Mouse (Mus musculus) liver, adult 2 months (tissue): ENCODE measurements at regions not wholly inside any gene's neighbourhood (a gene's known extent, or its start where the extent isn't known, plus 50 kb on each side); places are given as distances from the start of the nearest gene placed in this dataset.

Experiments
- DNase-seq: peaks from one replicate; pipeline ENCODE4 v3.0.0-alpha.2; 2011; ENCODE audit warnings: low read depth, low spot score; ENCODE audit errors: extremely low read depth
- H3K27ac ChIP-seq: fragments of 200-500 bp; replicated peaks from 2 replicates; pipeline ENCODE4 v1.5.1; 2012; ENCODE audit warnings: low read depth, mild to moderate bottlenecking, control low read depth, inconsistent platforms, low read length; ENCODE audit not compliant: insufficient read depth
- H3K27me3 ChIP-seq: fragments of 200-500 bp; 2 replicates; pipeline ENCODE4 v1.6.1; 2012; ENCODE audit warnings: mild to moderate bottlenecking, moderate library complexity, low read length, inconsistent platforms; ENCODE audit not compliant: control insufficient read depth, insufficient read depth
- H3K36me3 ChIP-seq: fragments of 200-500 bp; 2 replicates; pipeline ENCODE4 v1.6.1; 2012; ENCODE audit warnings: low read length, inconsistent platforms; ENCODE audit not compliant: control insufficient read depth, insufficient read depth
- H3K4me1 ChIP-seq: fragments of 200-500 bp; 2 replicates; pipeline ENCODE4 v1.6.1; 2011; ENCODE audit warnings: low read length; ENCODE audit not compliant: control insufficient read depth, insufficient read depth
- H3K4me3 ChIP-seq: fragments of 200-500 bp; 2 replicates; pipeline ENCODE4 v1.5.1; 2011; ENCODE audit warnings: low read depth, mild to moderate bottlenecking, control low read depth, low read length, moderate library complexity; ENCODE audit not compliant: insufficient read depth
- H3K79me2 ChIP-seq: fragments of 200-500 bp; 2 replicates; pipeline ENCODE4 v1.6.1; 2012; ENCODE audit warnings: inconsistent platforms, mild to moderate bottlenecking, low read length, moderate library complexity; ENCODE audit not compliant: control insufficient read depth, insufficient read depth
- H3K9ac ChIP-seq: fragments of 200-500 bp; 2 replicates; pipeline ENCODE4 v1.6.1; 2012; ENCODE audit warnings: low read depth, mild to moderate bottlenecking, control low read depth, inconsistent platforms, low read length
- CTCF ChIP-seq: fragments of 200-500 bp; IDR thresholded peaks from 2 replicates; pipeline ENCODE4 v1.5.1; 2011; ENCODE audit warnings: low read depth, low read length, control low read depth
- POLR2A ChIP-seq: fragments of 200-500 bp; IDR thresholded peaks from 2 replicates; pipeline ENCODE4 v1.6.1; 2011; ENCODE audit warnings: low read length, control low read depth; ENCODE audit not compliant: insufficient read depth; ENCODE audit errors: extremely low read depth
- WGBS: fragments of 180-500 bp; shearing (Covaris S2); methylation state at CpG from one replicate; pipeline ENCODE4 v1.1.7; 2018; 5-methylcytosine and 5-hydroxymethylcytosine counted together

DNA sequence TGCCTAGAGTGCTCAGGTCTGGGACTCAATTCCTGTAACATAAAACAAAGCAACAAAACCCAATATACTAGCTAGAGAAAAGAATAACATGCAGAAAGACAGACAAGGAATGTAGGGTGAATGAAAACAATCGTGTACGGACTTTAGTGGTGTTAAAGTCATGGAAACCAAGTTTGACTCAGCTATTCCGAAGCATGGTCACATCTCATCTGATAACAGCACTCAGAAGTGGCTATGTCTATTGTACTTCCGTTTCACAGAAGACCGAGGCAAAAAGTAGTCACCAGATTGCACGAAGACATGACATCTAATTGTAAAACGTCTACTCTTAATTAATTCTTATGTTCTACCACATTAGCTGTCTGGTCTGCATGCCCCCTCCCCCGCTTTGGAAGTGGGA is 50.5 kb upstream of the Slc30a5 start:
- no peak overlapping the region for H3K27ac ChIP-seq
- no peaks in the 10 kb centered on the region for H3K27me3 ChIP-seq
- H3K4me3 ChIP-seq: no peak overlapping the region
- H3K36me3 ChIP-seq: no peaks in the 10 kb centered on the region
- no peaks in the 10 kb centered on the region for H3K79me2 ChIP-seq
- 80% methylated on average over 8 of the region's 8 CpGs for WGBS
- H3K9ac ChIP-seq: no peak overlapping the region
- no peaks in the 10 kb centered on the region for H3K4me1 ChIP-seq
- DNase-seq: no peak
- TF ChIP-seq POLR2A: no peak
- TF ChIP-seq CTCF: no peak
